Mouse (Mus musculus) adrenal gland, postnatal 10 days (tissue): Measurements from ENCODE around the gene Unc5cl. TPM values are rescaled to one million over a fixed set of nuclear protein-coding genes. Genes with fewer than 3 reads are reported as not detected.

Experiments
- DNase-seq: peaks from one replicate; pipeline ENCODE4 v3.0.0; 2021; ENCODE audit warnings: mixed read lengths
- total RNA-seq, 2 experiments: library from RNA; stranded (reverse); gene quantifications; 2 replicates each; pipeline ENCODE4 v1.2.3; 2021

Unc5cl gene
- total RNA-seq, 2 experiments from 2014 or later = 0.21 TPM; not detected in 1

- DNase-seq = no peak
These were observed 22.3 kb upstream of the Unc5cl start, which contains the start of gene Apobec2 for GRCm38 (mm10) chr17:48432158-48432980. TSS of gene Apobec2 (minus strand) at chr17:48432930.

DNA sequence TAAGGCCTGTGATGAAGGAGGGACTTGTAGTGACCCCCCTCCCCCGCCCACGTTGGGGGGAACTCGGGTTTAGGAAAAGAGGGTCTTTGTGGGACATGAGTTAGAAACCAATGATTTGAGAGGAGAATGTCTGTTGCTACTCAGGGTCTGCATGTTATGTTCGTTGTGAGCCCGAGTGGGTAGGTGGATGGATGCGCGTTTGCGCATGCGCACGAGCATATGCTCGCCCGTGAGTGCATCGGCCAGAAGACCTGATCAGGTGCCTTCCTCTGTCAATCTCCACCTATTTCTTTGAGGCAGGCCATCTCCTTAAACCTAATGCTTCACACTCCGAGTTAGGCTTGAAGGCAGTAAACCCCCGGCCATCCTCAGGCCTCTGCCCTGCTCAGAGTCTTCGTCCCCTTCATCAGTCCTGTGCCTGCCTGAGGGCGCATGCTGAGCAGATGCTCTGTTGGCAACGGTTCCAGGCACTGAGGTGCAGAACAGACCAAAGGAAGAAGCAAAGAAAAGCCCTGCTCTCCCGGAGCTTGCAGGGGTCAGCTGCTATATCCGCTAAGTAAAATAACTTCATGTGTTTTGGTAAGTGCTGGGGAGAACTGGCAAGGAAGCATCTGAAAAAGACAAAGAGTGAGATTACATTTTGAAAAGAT, 21.6 kb upstream of the Unc5cl start:
- no peak for DNase-seq

- DNase-seq = no peak
These were observed 20.9 kb upstream of the Unc5cl start for GRCm38 (mm10) chr17:48433689-48434330.

DNA sequence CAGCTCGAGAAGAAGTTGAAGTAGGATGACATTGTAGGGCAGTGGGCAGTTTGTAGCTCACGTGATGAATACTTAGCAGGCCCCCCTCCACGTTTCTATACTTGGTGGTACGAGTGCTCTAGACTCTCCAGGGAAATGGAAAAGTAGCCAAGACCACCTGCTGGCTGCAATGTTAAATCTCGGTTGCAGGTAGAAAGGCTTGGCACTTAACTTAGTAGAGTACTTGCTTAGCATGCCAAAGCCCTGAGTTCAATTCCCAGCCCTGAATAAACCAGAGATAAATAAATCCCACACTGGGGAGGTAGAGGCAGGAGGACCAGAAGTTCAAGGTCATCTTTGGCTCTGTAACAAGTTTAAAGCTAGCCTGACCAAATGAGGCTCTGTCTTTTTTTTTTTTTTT, 20.2 kb upstream of the Unc5cl start:
- DNase-seq = no peak

DNA sequence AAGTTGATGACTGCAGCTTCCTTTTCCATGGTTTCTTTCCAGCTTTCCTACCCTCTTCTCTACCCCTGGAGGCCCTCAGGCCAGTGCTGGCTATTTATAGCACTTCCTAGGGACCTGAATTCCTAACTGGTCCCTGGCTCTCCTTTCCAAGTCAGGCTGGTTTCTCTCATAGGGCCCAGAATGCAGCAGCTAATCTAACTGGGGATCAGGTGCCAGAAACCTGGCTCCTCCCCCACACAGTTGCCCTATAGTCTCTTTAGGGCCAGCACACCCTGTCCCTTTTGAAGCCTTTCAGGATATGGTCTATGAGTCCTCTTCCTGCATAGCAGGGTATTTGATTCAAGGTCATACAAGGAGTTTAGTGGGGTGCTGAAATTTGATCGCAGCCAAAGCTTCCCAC, 18.2 kb upstream of the Unc5cl start:
- no peak for DNase-seq

DNA sequence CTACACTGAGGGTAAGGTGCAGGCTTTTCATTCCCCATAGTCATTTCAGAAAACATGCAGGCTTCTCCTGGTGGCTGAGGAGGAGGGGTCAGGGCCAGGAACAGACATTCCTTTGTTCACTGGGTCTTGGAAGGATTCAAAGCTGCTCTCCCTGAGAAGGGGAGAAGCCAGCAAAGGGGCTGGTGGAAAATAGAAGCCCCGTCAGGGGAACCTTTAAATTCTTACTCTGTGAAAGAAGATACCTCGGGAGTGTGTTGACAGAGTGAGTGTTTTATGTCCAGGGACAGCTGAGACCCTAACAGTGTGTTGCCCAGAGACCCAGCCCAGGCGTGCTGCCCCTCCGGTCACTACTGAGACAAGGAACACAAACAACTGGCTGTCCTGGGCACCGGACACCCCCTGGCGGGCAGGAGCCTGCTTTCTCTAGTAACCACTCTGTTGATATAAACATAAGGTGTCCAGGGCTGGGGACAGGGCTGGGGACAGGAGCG, 17.2 kb upstream of the Unc5cl start:
- DNase-seq = no peak

GRCm38 (mm10) chr17:48442745-48443457, 11.8 kb upstream of the Unc5cl start:
- DNase-seq = peak; percentile 49

DNA sequence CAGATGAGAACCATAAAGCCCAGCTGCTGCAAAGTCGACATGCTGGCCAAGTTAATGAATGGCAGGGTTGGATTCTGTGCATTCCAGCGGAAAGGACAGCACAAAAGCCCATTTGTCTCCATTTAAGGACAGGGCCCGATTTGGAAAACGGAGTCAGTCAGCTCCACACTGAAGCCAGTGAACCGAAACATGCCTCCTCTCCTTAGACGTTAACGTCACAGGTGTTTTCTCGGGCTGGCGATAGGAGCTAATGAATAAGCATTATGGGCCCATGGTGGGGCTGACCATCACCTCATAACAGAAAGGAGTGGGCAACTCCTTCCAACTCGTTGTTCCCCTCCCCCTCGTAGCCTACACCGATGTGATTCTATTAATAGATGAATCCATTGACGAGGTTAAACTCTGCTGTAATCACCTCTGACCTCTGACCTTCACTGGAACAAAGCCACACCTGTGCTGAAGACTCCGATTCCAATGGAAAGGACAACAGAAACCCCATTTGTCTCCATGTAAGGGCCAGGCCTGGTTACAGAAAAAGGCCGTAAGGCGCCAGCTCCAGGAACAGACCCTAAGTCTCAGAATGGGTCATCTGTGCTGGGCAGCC, 11.1 kb upstream of the Unc5cl start:
- DNase-seq = no peak

DNA sequence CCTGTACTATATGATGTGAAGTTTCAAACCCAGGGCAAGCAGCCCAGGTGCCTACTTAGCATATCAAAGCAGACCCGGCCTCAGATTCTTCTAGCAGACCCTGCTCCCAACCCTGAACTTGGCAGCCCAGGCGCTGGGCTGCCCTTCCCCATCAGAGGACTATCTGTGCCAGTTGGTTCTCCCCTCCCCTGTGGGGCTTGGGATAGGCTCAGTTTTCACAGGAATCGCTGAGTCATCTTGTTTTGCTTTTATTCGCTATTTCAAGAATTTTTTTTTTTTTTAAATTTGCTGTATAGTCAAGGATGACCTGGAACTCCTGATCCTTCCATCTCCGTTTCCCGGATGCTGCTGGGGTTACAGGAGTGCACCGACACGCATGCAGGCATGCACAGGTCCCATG, 7.0 kb upstream of the Unc5cl start:
- DNase-seq = no peak

DNA sequence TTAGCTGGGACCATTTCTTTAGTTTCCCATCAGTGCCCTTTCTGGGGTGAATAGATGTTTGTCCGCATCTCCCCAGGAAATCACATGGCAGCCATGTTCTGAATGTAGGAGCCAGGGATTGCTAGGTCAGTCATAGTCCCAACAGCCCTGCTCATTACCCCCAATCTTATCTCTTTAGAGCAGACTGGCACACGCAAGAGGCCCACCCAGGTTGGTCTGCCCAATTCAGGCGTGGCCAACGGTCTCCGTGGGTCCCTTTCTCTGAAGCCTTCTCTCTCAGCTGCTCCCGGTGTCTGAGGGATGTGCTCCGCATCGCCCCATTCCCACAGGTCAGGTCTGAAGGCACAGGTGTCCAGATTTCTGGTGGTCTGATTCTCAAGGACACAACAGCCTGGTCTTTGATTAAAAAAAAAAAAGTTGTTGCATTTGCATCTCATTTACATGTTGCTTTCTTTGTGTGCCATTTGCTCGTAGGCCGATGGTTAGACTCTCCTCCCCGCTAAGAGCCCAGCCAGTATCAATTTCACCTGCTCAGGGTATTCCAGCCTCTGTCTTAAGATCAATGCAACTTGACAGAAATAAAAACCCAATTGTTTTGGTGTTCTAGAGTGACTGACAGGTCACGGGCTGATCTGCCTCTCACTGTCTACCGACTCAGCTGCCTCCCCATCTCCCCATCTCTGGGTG, 3.9 kb upstream of the Unc5cl start:
- DNase-seq = no peak

DNA sequence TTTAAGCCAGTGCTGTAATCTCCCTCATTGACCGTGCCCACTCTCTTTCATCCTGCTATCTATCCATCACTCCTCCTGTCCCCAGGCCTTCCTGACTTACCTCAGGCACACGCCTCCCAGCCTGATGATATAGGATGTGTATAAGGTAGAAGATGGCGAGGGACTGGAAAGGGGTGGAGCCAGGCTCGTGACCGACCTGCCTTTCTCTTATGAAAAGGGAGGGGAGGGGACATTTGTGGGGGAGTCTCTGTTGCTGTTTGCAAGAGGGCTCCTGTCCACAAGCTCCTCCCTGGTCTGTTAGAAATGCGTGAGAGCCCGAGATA, 3.4 kb upstream of the Unc5cl start, which contains the start of gene Tspo2:
Gene Tspo2 (minus strand): TSS at position 170 of the 323 bp plus-strand sequence.
- DNase-seq = no peak

DNA sequence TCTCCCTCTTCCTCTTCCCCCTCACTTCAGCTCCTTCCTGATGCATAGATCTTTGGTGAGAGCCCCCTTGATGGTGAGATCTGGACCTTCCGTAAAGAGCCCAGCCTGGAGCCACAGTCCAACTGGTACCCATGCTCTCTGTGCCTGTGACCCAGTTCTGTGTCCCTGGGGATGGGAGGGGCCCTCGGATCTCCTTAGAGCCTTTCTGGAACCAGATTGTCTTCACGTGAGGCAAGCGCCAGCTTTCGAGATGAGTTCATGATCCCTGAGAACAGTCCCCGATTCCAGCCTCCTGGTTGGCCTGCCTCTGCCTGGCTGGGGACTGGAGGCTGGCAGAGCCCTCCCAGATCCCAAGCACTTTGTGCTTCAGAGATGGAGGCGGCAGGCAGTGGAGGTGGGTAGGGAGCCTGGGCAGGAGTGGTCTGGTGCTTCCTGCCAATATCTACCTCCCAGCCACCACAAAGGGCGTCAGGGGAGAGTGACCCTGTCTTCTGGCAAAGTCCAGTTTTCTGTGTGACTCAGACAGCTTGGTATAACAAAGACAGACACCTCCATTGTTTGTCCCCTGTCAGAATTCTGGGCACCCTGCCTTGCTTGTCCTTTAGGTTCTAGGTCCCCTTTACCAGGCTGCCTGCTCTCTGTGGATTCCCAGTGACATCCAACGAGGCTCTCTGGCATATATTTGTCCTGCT, 2.8 kb upstream of the Unc5cl start:
- DNase-seq = no peak

- DNase-seq = no peak
These were observed 1.2 kb upstream of the Unc5cl start for GRCm38 (mm10) chr17:48453489-48453888.

- DNase-seq = no peak
These were observed 511 bp upstream of the Unc5cl start for GRCm38 (mm10) chr17:48454190-48454589.

- DNase-seq = no peak
These were observed 1.3 kb downstream of the Unc5cl start for GRCm38 (mm10) chr17:48455955-48456354.

- DNase-seq = no peak
These were observed 3.4 kb downstream of the Unc5cl start for GRCm38 (mm10) chr17:48457971-48458653.

- no peak for DNase-seq
These were observed 7.4 kb downstream of the Unc5cl start for GRCm38 (mm10) chr17:48462096-48462495.

DNA sequence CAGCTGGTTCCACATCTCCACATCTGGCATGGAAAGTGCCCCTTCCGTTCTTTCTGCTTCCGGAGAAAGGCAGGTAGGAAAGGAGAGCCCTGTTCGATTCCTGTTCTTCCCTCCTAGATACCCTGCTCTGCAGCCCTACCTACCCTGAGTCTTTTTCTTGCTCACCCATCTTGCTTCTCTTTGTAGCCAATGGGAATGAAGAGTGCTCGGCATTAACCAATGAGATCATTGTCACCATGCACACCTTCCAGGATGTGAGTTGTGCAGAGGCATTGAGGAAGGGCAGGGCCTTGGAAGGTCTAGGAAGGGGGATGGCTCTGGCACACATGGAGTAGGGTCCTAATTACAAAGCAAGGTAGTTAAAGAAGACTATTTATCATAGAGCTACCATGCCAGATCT, 8.7 kb downstream of the Unc5cl start:
- no peak for DNase-seq

GRCm38 (mm10) chr17:48466769-48467394, 12.2 kb downstream of the Unc5cl start:
- no peak for DNase-seq
